Mouse (Mus musculus) brain, embryonic 14.5 days (tissue): ENCODE measurements around the gene Zdhhc13.

Experiments used
- CTCF ChIP-seq: fragments of 200-500 bp; IDR thresholded peaks from 2 replicates; pipeline ENCODE4 v1.5.1; 2012; ENCODE audit warnings: inconsistent platforms, mild to moderate bottlenecking, moderate library complexity, borderline replicate concordance; ENCODE audit not compliant: insufficient read depth, insufficient read length; ENCODE audit errors: extremely low read depth
- POLR2A ChIP-seq: fragments of 200-500 bp; IDR thresholded peaks from 2 replicates; pipeline ENCODE4 v1.6.1; 2012; ENCODE audit warnings: mild to moderate bottlenecking, inconsistent platforms, borderline replicate concordance; ENCODE audit not compliant: poor library complexity, insufficient read depth, insufficient read length, severe bottlenecking; ENCODE audit errors: extremely low read depth

GRCm38 (mm10) chr7:48806587-48806986 lies 17.8 kb downstream of the Zdhhc13 start:
- TF ChIP-seq POLR2A (no peak), CTCF (no peak)
